Mouse (Mus musculus): ENCODE measurements around the gene Dhrs4. TPM values are rescaled to one million over a fixed set of nuclear protein-coding genes. Genes with fewer than 3 reads are reported as not detected.

The Dhrs4 gene
- polyA plus RNA-seq, 1 experiment = 62.5 TPM

DNA sequence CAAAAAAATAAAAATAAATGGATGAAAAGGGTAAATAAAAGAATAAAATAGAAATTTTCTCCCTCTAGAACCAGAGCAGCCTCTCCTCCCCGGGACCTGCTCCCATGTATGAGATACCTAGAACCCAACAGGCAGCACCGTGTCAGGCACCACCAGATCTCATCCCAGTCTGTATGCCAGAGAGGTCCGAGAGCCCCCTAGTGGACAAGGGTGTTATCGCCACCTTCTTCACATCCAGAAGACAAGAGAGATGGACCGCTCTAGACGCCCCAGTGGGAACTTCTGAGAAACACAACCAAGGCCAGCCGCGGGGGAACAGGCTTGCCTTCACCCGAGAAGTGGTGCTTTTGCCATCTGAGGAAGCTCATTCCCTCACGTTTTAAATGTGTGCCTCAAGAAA is 20.3 kb upstream of the Dhrs4 start:
- Histone ChIP-seq H3K4me1 (ENCODE audit: control insufficient read depth, insufficient read depth, insufficient read length, low read length) (peaks cover 12% of the 10 kb centered on the region), H3K36me3 (ENCODE audit: control insufficient read depth, insufficient read depth, low read length) (no peaks in the 10 kb centered on the region), H3K4me3 (ENCODE audit: low read depth, low read length) (no peak overlapping the region), H3K27ac (ENCODE audit: insufficient read depth, low read depth, low read length) (no peak overlapping the region), H3K27me3 (ENCODE audit: control insufficient read depth, insufficient read depth, low read length) (no peaks in the 10 kb centered on the region)
- 22% methylated on average over 10 of the region's 10 CpGs for WGBS
- TF ChIP-seq POLR2A (IDR thresholded peaks at IDR 0.05; ENCODE audit: low read depth, low read length) (no peak), CTCF (IDR thresholded peaks at IDR 0.05; ENCODE audit: extremely low read depth, insufficient read length, insufficient replicate concordance, low read depth, low read length) (peak; percentile 87; the same call in 1 of the 2 replicates)

DNA sequence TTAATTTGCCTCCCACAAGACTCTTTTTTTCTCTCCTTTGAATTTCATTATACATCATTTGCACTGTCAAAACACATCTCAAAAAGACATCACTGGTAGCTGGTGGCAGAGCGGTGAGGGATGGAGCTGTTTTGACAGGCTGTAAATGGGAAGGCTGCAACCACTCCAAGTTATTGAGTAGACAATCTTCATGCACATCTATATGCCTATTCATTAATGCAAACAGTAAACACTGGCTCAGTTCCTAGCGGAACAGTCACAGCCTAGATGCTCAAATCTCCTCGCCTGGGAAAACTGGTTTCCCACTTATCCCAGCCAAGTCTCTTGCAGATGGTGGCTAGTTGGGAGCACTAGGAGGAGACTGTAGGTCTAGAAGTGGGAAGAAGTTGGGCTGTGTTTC is 19.8 kb upstream of the Dhrs4 start:
- Histone ChIP-seq H3K4me1 (ENCODE audit: control insufficient read depth, insufficient read depth, insufficient read length, low read length) (peaks cover 12% of the 10 kb centered on the region), H3K27me3 (ENCODE audit: control insufficient read depth, insufficient read depth, low read length) (no peaks in the 10 kb centered on the region), H3K36me3 (ENCODE audit: control insufficient read depth, insufficient read depth, low read length) (no peaks in the 10 kb centered on the region), H3K4me3 (ENCODE audit: low read depth, low read length) (no peak overlapping the region), H3K27ac (ENCODE audit: insufficient read depth, low read depth, low read length) (no peak overlapping the region)
- 38% methylated on average over 3 of the region's 3 CpGs for WGBS
- TF ChIP-seq CTCF (IDR thresholded peaks at IDR 0.05; ENCODE audit: extremely low read depth, insufficient read length, insufficient replicate concordance, low read depth, low read length) = no peak
- no peak for TF ChIP-seq POLR2A (IDR thresholded peaks at IDR 0.05; ENCODE audit: low read depth, low read length)

DNA sequence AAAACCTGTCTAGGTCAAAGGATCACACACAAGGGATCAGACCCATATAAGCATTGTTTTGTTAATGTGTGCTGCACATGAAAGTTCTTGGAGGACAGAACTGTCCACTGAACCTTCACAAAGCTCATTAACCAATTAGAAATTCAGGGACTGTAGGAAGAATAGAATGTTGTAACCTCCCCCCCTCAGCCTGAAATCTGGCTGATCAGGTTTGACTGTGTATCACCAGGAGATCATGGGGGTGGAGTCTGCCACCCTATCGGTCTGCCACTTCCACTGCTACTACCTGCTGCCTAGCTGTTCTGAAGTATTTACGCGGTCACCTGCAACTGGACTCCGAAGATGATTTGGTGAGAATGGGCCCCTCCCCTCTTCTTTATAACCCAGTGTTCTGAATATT is 18.8 kb upstream of the Dhrs4 start:
- H3K27ac ChIP-seq (ENCODE audit: insufficient read depth, low read depth, low read length) = peak overlapping the region; percentile 42
- TF ChIP-seq POLR2A (IDR thresholded peaks at IDR 0.05; ENCODE audit: low read depth, low read length) (no peak), CTCF (IDR thresholded peaks at IDR 0.05; ENCODE audit: extremely low read depth, insufficient read length, insufficient replicate concordance, low read depth, low read length) (no peak)
- H3K4me1 ChIP-seq (ENCODE audit: control insufficient read depth, insufficient read depth, insufficient read length, low read length) = peaks cover 12% of the 10 kb centered on the region
- H3K4me3 ChIP-seq (ENCODE audit: low read depth, low read length) = no peak overlapping the region
- H3K36me3 ChIP-seq (ENCODE audit: control insufficient read depth, insufficient read depth, low read length) = no peaks in the 10 kb centered on the region
- 21% methylated on average over 4 of the region's 4 CpGs for WGBS
- no peaks in the 10 kb centered on the region for H3K27me3 ChIP-seq (ENCODE audit: control insufficient read depth, insufficient read depth, low read length)

DNA sequence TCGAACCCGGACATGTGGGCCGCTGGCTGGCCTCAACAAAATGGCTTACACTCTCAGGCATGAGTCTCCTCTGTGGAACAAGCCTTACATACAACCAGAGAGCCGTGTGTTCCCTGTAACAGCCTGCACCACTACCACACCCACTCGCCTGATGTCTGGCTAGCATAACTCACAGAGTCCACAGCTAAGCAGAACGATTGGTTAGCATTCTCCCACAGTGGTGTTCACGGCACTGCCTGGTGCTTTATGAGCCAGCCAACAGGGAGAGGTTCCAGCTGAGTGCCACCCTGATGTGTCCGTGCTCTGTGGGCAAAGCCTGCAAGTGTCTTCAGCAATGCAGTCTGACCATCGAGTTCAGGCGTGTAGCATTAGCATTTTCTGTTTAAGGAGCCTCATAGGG is 18.3 kb upstream of the Dhrs4 start:
- TF ChIP-seq CTCF (IDR thresholded peaks at IDR 0.05; ENCODE audit: extremely low read depth, insufficient read length, insufficient replicate concordance, low read depth, low read length) (no peak), POLR2A (IDR thresholded peaks at IDR 0.05; ENCODE audit: low read depth, low read length) (no peak)
- H3K27me3 ChIP-seq (ENCODE audit: control insufficient read depth, insufficient read depth, low read length) = no peaks in the 10 kb centered on the region
- no peaks in the 10 kb centered on the region for H3K36me3 ChIP-seq (ENCODE audit: control insufficient read depth, insufficient read depth, low read length)
- peak overlapping the region; percentile 42 for H3K27ac ChIP-seq (ENCODE audit: insufficient read depth, low read depth, low read length)
- 28% methylated on average over 10 of the region's 10 CpGs for WGBS
- H3K4me1 ChIP-seq (ENCODE audit: control insufficient read depth, insufficient read depth, insufficient read length, low read length) = peaks cover 12% of the 10 kb centered on the region
- 0 out of 2 replicates have a peak overlapping the region, but pooled peaks have one; percentile 15 for H3K4me3 ChIP-seq (ENCODE audit: low read depth, low read length)

DNA sequence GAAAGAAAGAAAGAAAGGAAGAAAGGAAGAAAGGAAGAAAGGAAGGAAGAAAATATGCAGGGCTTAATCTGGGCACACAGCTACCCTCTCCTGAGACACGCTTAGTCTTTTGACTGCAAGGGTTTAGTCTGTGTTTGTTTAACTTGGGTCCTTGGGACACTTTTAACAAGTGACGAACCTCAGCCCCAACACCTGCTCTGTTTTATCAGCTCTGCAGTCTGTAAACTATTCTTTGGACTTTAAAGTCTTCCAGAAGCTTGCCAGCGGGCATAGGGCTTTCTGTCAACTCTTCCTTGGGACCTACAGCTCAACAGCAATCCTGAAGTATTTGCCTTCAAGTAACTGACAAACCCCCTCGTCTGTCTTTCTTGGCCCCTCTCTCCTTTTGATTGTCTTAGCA is 16.8 kb upstream of the Dhrs4 start:
- TF ChIP-seq POLR2A (IDR thresholded peaks at IDR 0.05; ENCODE audit: low read depth, low read length) (no peak), CTCF (IDR thresholded peaks at IDR 0.05; ENCODE audit: extremely low read depth, insufficient read length, insufficient replicate concordance, low read depth, low read length) (no peak)
- Histone ChIP-seq H3K4me3 (ENCODE audit: low read depth, low read length) (no peak overlapping the region), H3K27me3 (ENCODE audit: control insufficient read depth, insufficient read depth, low read length) (no peaks in the 10 kb centered on the region), H3K36me3 (ENCODE audit: control insufficient read depth, insufficient read depth, low read length) (no peaks in the 10 kb centered on the region), H3K27ac (ENCODE audit: insufficient read depth, low read depth, low read length) (peak overlapping the region; percentile 52), H3K4me1 (ENCODE audit: control insufficient read depth, insufficient read depth, insufficient read length, low read length) (peaks cover 18% of the 10 kb centered on the region)
- WGBS = 11% methylated on average over 4 of the region's 4 CpGs

DNA sequence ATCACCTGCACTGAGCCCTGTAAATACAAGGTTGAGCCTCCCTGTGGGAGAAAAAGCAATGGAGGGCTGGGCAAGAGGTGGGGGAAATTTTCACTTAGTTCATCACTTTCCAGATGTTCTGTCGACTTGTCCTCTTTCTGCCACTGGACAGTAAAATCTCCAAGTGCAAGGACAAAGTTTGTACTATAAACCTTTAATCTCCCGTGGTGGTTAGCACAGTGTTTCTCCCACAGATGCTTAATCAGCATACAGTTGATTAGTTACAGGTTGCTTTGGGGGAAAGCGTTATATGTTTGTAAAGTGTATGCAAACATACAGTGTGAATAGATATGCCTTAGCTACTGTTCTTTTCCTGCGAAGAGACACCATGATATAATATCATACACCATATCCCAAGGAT is 12.1 kb upstream of the Dhrs4 start:
- H3K27ac ChIP-seq (ENCODE audit: insufficient read depth, low read depth, low read length) = no peak overlapping the region
- H3K4me1 ChIP-seq (ENCODE audit: control insufficient read depth, insufficient read depth, insufficient read length, low read length) = peaks cover 35% of the 10 kb centered on the region; the same call in 1 of the 2 replicates
- no peak overlapping the region for H3K4me3 ChIP-seq (ENCODE audit: low read depth, low read length)
- H3K27me3 ChIP-seq (ENCODE audit: control insufficient read depth, insufficient read depth, low read length) = no peaks in the 10 kb centered on the region
- TF ChIP-seq CTCF (IDR thresholded peaks at IDR 0.05; ENCODE audit: extremely low read depth, insufficient read length, insufficient replicate concordance, low read depth, low read length) (no peak), POLR2A (IDR thresholded peaks at IDR 0.05; ENCODE audit: low read depth, low read length) (no peak)
- H3K36me3 ChIP-seq (ENCODE audit: control insufficient read depth, insufficient read depth, low read length) = no peaks in the 10 kb centered on the region
- WGBS = 40% methylated on average over 4 of the region's 4 CpGs

DNA sequence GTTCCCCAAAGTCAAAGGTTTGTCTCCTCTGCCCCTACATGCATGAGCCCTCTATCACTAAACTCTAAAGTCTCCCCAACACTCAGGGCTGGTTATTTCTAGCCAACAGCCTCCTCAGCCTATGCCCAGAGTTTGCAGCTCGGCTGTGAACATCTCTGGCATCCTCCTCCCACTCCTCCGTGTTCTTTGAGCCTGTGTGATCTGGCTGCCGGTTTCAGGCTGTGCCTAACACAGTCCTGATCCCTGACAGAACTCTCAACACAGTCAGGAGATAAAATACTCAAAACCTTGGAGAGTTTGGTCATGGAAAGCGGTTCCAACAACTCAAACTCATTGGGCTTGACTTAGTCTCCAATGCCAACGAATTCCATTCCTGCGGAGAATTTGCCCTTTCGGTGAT is 11.4 kb upstream of the Dhrs4 start:
- TF ChIP-seq POLR2A (IDR thresholded peaks at IDR 0.05; ENCODE audit: low read depth, low read length) (no peak), CTCF (IDR thresholded peaks at IDR 0.05; ENCODE audit: extremely low read depth, insufficient read length, insufficient replicate concordance, low read depth, low read length) (no peak)
- Histone ChIP-seq H3K36me3 (ENCODE audit: control insufficient read depth, insufficient read depth, low read length) (no peaks in the 10 kb centered on the region), H3K27ac (ENCODE audit: insufficient read depth, low read depth, low read length) (0 out of 2 replicates have a peak overlapping the region, but pooled peaks have one; percentile 3), H3K4me3 (ENCODE audit: low read depth, low read length) (no peak overlapping the region), H3K27me3 (ENCODE audit: control insufficient read depth, insufficient read depth, low read length) (no peaks in the 10 kb centered on the region), H3K4me1 (ENCODE audit: control insufficient read depth, insufficient read depth, insufficient read length, low read length) (peaks cover 32% of the 10 kb centered on the region; the same call in 1 of the 2 replicates)
- 76% methylated on average over 7 of the region's 7 CpGs for WGBS
